ENCODE assay signal across 8 mouse cellular contexts in genomic region chr11:94322636-94323035, GRCm38 (mm10). TPM values are rescaled to one million over a fixed set of nuclear protein-coding genes. Genes with fewer than 3 reads are reported as not detected.
A peak's percentile ranks its signal among the peaks of the same experiment; 100 is the strongest.
DNase-seq lines count a peak whose midpoint lies in the region; ATAC-seq and TF ChIP-seq lines count a peak whose summit lies in the region.

No protein-coding gene starts in this region.

- WGBS in embryonic facial prominence, embryonic 13.5 days = 27% methylated on average over 5 of the region's 5 CpGs
- 33% methylated on average over 5 of the region's 5 CpGs for WGBS in intestine, embryonic 14.5 days

- peak overlapping the region; percentile 69 for H3K4me2 ChIP-seq in embryonic facial prominence, embryonic 13.5 days
- peak overlapping the region; percentile 81 for H3K4me2 ChIP-seq in intestine, embryonic 14.5 days (ENCODE audit: low read length)
- H3K4me2 ChIP-seq in myocyte (ENCODE audit: low read depth) = peak overlapping the region; percentile 97

- no peak for ATAC-seq in embryonic facial prominence, embryonic 13.5 days (ENCODE audit: insufficient number of reproducible peaks, insufficient read depth, low FRiP score, low TSS enrichment, low read depth)
- no peak for ATAC-seq in intestine, embryonic 14.5 days (replicated peaks; ENCODE audit: low FRiP score, low TSS enrichment, low read depth)

- no peak for TF ChIP-seq POLR2A in myocyte (IDR thresholded peaks at IDR 0.05; ENCODE audit: insufficient read length, low read depth)

- peaks cover 40% of the 10 kb centered on the region for H3K79me2 ChIP-seq in myocyte (ENCODE audit: control insufficient read depth, insufficient read depth)

- peaks cover 22% of the 10 kb centered on the region for H3K4me1 ChIP-seq in embryonic facial prominence, embryonic 13.5 days
- H3K4me1 ChIP-seq in intestine, embryonic 14.5 days (replicated peaks; ENCODE audit: control insufficient read depth, insufficient read depth, low read length) = peaks cover 13% of the 10 kb centered on the region

- H3K9me3 ChIP-seq in embryonic facial prominence, embryonic 13.5 days = no peaks in the 10 kb centered on the region
- H3K9me3 ChIP-seq in intestine, embryonic 14.5 days (ENCODE audit: control insufficient read depth, low read length) = no peaks in the 10 kb centered on the region

- peaks cover 14% of the 10 kb centered on the region for H3K36me3 ChIP-seq in embryonic facial prominence, embryonic 13.5 days
- H3K36me3 ChIP-seq in intestine, embryonic 14.5 days (ENCODE audit: control insufficient read depth, insufficient read depth, low read length) = peaks cover 5% of the 10 kb centered on the region; the same call in 1 of the 2 replicates
- H3K36me3 ChIP-seq in myocyte (ENCODE audit: control insufficient read depth, insufficient read depth) = no peaks in the 10 kb centered on the region

- peak overlapping the region; percentile 73 for H3ac ChIP-seq in myocyte (ENCODE audit: control insufficient read depth, insufficient read length)

- H3K27ac ChIP-seq in left cerebral cortex, adult 2 months = peak overlapping the region; percentile 99
- H3K27ac ChIP-seq in embryonic facial prominence, embryonic 13.5 days = peak overlapping the region; percentile 98
- H3K27ac ChIP-seq in intestine, embryonic 14.5 days (ENCODE audit: low read depth) = peak overlapping the region; percentile 97

- no peak for TF ChIP-seq CTCF in left cerebral cortex, adult 2 months (IDR thresholded peaks at IDR 0.05)

- intact Hi-C loops in left cerebral cortex, adult 2 months (cut with DNase I) = loop anchor here (2.0 to 10.0 kb wide), 2 partner anchors 112 to 672 kb away; partner anchors contain the start of genes Ppp1r9b and Tob1
- intact Hi-C loops in left cerebral cortex, postnatal 14 days (cut with DNase I) = no loop called here

- H3K27me3 ChIP-seq in embryonic facial prominence, embryonic 13.5 days = no peaks in the 10 kb centered on the region
- H3K27me3 ChIP-seq in intestine, embryonic 14.5 days (replicated peaks; ENCODE audit: control insufficient read depth, insufficient read depth, low read length) = no peaks in the 10 kb centered on the region
- H3K27me3 ChIP-seq in myocyte (ENCODE audit: control insufficient read depth, insufficient read depth, insufficient read length) = no peaks in the 10 kb centered on the region

- peak overlapping the region; percentile 98 for H3K4me3 ChIP-seq in left cerebral cortex, adult 2 months
- peak overlapping the region; percentile 98 for H3K4me3 ChIP-seq in embryonic facial prominence, embryonic 13.5 days
- H3K4me3 ChIP-seq in intestine, embryonic 14.5 days (ENCODE audit: low read depth, low read length) = peak overlapping the region; percentile 89
- peak overlapping the region; percentile 81 for H3K4me3 ChIP-seq in myocyte

- no peak for DNase-seq in left cerebral cortex, adult 2 months (ENCODE audit: extremely low spot score in 1 of 2, low spot score in 2 of 2)
- no peak for DNase-seq in left cerebral cortex, postnatal 14 days (ENCODE audit: low spot score in 2 of 2)
- no peak for DNase-seq in intestine, embryonic 14.5 days (ENCODE audit: low spot score)
- no peak for DNase-seq in spleen, adult 18-20 months
- DNase-seq in layer of hippocampus, adult 8-10 months (ENCODE audit: low spot score in 2 of 2) = no peak
- DNase-seq in thymus, postnatal 14 days = no peak

- peak overlapping the region; percentile 99 for H3K9ac ChIP-seq in embryonic facial prominence, embryonic 13.5 days
- peak overlapping the region; percentile 100 for H3K9ac ChIP-seq in intestine, embryonic 14.5 days (ENCODE audit: low read length)

TF ChIP-seq in myocyte, 11 proteins besides CTCF, POLR2A, EP300 and RAD21:
- TF ChIP-seq REST (IDR thresholded peaks at IDR 0.05; ENCODE audit: insufficient read depth, insufficient read length) (no peak), POLR2AphosphoS2 (IDR thresholded peaks at IDR 0.05; ENCODE audit: insufficient read length, low read depth) (no peak), CEBPB (IDR thresholded peaks at IDR 0.05; ENCODE audit: insufficient read depth, poor library complexity, severe bottlenecking) (no peak), MAX (IDR thresholded peaks at IDR 0.05; ENCODE audit: low read depth) (no peak), TCF3 (IDR thresholded peaks at IDR 0.05; ENCODE audit: insufficient read length, low read depth) (no peak), USF1 (IDR thresholded peaks at IDR 0.05; ENCODE audit: low read depth) (no peak), TCF12 (IDR thresholded peaks at IDR 0.05; ENCODE audit: insufficient read depth, poor library complexity, severe bottlenecking) (no peak), SRF (IDR thresholded peaks at IDR 0.05; ENCODE audit: control insufficient read depth, insufficient read length, low read depth) (no peak), E2F4 (IDR thresholded peaks at IDR 0.05; ENCODE audit: insufficient read depth) (no peak), MYOG (IDR thresholded peaks at IDR 0.05; ENCODE audit: control insufficient read depth in 1 of 3, insufficient read depth in 1 of 3, insufficient read length in 2 of 3, low read depth in 2 of 3) (no peak), MYOD1 (IDR thresholded peaks at IDR 0.05; ENCODE audit: control insufficient read depth in 1 of 3, insufficient read length in 2 of 3, low read depth in 2 of 3) (no peak)
TF ChIP-seq in myocyte: peak in this region for 0.

RNA-seq across cellular contexts. Expression of gene Luc7l3, which starts 0.8 kb away (rescaled TPM):
- 100 to 1,000 TPM; 123 to 124 TPM for total RNA-seq in left cerebral cortex, adult 2 months (2021)
- total RNA-seq in left cerebral cortex, postnatal 14 days (2021) = 100 to 1,000 TPM; 117 TPM
- 160 and 162 TPM in 2 replicates for polyA plus RNA-seq in embryonic facial prominence, embryonic 13.5 days (2015; fragmentation: Nextera tagmentation; extraction: Ambion mirVana)
- polyA plus RNA-seq in intestine, embryonic 14.5 days (2014; fragmentation: Nextera tagmentation; extraction: Ambion mirVana) = 89.6 and 96.3 TPM in 2 replicates
- polyA plus RNA-seq in myocyte (2012; fragmentation: generic; extraction: Trizol) = 15.4 TPM
- 100 to 1,000 TPM; 101 to 126 (median 109) TPM for total RNA-seq in layer of hippocampus, adult 8-10 months (2022)

RNA-seq across cellular contexts. Expression of gene Ankrd40, which starts 5.2 kb away (rescaled TPM):
- total RNA-seq in left cerebral cortex, adult 2 months (2021) = 100 to 1,000 TPM; 125 to 126 TPM
- total RNA-seq in left cerebral cortex, postnatal 14 days (2021) = 100 to 1,000 TPM; 106 to 108 TPM
- polyA plus RNA-seq in embryonic facial prominence, embryonic 13.5 days (2015; fragmentation: Nextera tagmentation; extraction: Ambion mirVana) = 16.6 and 17.1 TPM in 2 replicates
- polyA plus RNA-seq in intestine, embryonic 14.5 days (2014; fragmentation: Nextera tagmentation; extraction: Ambion mirVana) = 19.9 and 20.4 TPM in 2 replicates
- polyA plus RNA-seq in myocyte (2012; fragmentation: generic; extraction: Trizol) = 105 TPM
- 100 to 1,000 TPM; 116 to 122 (median 119) TPM for total RNA-seq in layer of hippocampus, adult 8-10 months (2022)

RNA-seq across cellular contexts. Expression of gene Gm21885, which starts 41.0 kb away (rescaled TPM):
- total RNA-seq in left cerebral cortex, adult 2 months (2021) = not detected
- total RNA-seq in left cerebral cortex, postnatal 14 days (2021) = not detected
- polyA plus RNA-seq in embryonic facial prominence, embryonic 13.5 days (2015; fragmentation: Nextera tagmentation; extraction: Ambion mirVana) = 0.37 TPM in 1 of 2 replicates, not detected in the other
- polyA plus RNA-seq in intestine, embryonic 14.5 days (2014; fragmentation: Nextera tagmentation; extraction: Ambion mirVana) = 1.1 and 1.6 TPM in 2 replicates
- polyA plus RNA-seq in myocyte (2012; fragmentation: generic; extraction: Trizol) = not detected
- not detected for total RNA-seq in layer of hippocampus, adult 8-10 months (2022)
